Mouse (Mus musculus) adipose tissue, adult 10 weeks (tissue): ENCODE results near the gene Cep295. TPM values are rescaled to one million over a fixed set of nuclear protein-coding genes. Genes with fewer than 3 reads are reported as not detected.

Source experiments
- polyA plus RNA-seq: library from polyadenylated mRNA; stranded (reverse); fragments of 350-450 nt; fragmentation: Illumina TruSeq; extraction: RNeasy Lipid Tissue Mini Kit (QIAGEN cat#74804); gene quantifications from one replicate; pipeline ENCODE4 v1.2.3, GENCODE M21; 2014; ENCODE audit warnings: low read depth, low replicate concordance

Gene Cep295
- 10.8 TPM for polyA plus RNA-seq

GRCm38 (mm10) chr9:15357484-15358275 is at the start of gene Cep295:
Gene Cep295, minus strand, starts transcription at chr9:15357788.

GRCm38 (mm10) chr9:15306398-15307119 is 51.0 kb downstream of the Cep295 start, which contains the start of gene 4931406C07Rik:
Gene 4931406C07Rik, minus strand, starts transcription at chr9:15306448.

GRCm38 (mm10) chr9:15305503-15306397 is 51.8 kb downstream of the Cep295 start, which contains the start of gene Taf1d:
Gene Taf1d, plus strand, starts transcription at chr9:15306214.

GRCm38 (mm10) chr9:15279649-15280490 is 77.7 kb downstream of the Cep295 start, which contains the start of gene Med17:
Gene Med17, minus strand, starts transcription at chr9:15279931.

Other genes starting within 250 kb of the Cep295 start
- gene Hephl1, start 245.7 kb downstream of the Cep295 start, polyA plus RNA-seq: 0.20 TPM
- 5.3 TPM for gene Vstm5, start 118.7 kb downstream of the Cep295 start, polyA plus RNA-seq
- gene Med17, start 77.9 kb downstream of the Cep295 start, polyA plus RNA-seq: 22.7 TPM
- gene Taf1d, start 51.6 kb downstream of the Cep295 start, polyA plus RNA-seq: 33.9 TPM
- gene 4931406C07Rik, start 51.3 kb downstream of the Cep295 start, polyA plus RNA-seq: 66.6 TPM
- gene Smco4, start 135.6 kb upstream of the Cep295 start, polyA plus RNA-seq: 34.5 TPM